Mouse (Mus musculus): ENCODE measurements around the gene Pcolce.

Pcolce gene

DNA sequence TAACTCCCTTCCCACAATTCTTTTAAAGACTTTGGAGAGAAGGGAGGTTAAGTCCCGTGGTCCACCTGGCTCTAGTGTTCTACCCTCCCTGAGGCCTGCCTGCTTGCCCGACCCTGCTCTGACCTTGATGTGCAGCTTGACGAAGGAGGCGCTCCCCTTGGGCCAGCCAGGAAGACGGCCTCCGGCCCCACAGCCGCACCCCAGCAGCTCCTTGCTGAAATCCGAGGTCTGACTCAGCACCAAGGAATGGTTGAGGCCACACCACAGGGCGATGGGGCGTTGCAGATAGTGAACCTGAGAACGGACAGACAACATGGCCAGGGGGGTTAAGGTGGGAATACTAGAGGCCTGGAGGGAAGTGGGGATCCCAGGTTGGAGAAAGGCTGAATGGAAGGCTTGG, at the start of gene Pcolce:
TSS of gene Pcolce (minus strand) at position 235 of the 400 bp plus-strand sequence.
- no peak for DNase-seq (ENCODE audit: low read depth, low spot score)

DNA sequence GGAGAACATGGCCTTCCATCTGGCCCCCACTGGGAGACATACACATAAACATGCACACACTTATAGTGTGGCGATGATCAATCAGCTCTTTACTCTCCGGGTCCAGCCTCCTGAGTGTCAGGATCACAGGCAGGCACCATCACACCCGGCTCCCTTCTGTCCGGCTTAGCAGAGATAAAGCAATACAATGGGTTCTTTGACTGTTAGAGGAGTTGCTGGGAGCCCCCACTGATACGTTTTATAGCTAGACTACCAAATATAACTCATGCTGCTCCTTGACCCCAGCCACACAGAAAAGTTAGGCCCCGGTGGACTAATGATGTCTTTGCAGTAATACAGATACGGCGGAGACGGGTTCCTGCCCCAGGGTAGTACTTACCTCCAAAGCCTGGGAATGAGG, 49.5 kb upstream of the Pcolce start:
- DNase-seq (ENCODE audit: low read depth, low spot score) = no peak

DNA sequence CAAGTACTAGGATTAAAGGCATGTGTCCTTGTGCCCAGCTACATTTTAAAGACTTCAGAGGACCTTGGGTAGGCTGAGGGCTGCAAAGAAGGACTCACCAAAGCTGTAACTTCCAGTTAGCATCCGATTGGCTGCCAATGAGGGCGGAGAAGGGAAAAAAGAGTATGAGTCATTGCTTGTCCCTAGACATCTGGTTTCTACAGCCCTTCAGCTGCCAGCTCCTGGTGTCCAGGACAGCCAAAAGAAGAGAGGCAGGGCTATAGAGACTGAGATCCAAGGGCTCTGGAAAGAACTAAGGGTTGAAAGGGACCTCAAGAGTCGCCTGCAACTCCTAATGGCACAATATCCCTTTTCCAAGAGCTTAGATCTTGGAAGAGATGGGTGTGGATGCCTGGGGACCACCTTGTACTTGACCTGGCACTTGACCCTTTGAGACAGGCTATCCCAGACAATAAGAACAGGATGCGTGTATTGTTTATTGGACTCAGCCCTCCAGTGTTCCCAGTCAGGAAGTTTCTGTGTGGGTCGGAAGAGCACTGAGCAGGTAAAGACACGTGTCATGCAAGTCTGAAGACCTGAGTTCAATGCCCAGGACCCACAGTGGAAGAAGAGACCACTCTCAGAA, 46.6 kb upstream of the Pcolce start:
- DNase-seq (ENCODE audit: low read depth, low spot score) = no peak

DNA sequence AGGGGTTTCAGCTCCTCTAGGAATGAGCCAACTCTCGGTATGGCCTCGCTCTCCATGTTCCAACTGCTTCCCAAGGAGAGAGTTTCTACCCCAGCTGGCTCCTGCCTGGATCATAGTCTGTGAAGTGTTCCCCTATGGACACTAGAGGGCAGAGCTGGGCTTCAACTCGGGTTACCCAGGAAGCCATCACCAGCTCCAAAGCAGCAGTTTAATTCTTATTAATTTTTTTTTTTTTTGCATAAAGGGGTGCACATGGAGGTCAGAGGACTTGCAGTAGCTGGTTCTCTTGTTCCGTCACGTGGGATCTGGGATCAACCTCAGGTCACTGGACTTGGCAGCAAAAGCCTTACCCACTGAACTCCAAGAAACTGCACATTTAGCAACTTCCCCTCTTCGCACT, 43.4 kb upstream of the Pcolce start:
- no peak for DNase-seq (ENCODE audit: low read depth, low spot score)

GRCm38 (mm10) chr5:137654746-137655145, 41.2 kb upstream of the Pcolce start:
- DNase-seq (ENCODE audit: low read depth, low spot score) = no peak

DNA sequence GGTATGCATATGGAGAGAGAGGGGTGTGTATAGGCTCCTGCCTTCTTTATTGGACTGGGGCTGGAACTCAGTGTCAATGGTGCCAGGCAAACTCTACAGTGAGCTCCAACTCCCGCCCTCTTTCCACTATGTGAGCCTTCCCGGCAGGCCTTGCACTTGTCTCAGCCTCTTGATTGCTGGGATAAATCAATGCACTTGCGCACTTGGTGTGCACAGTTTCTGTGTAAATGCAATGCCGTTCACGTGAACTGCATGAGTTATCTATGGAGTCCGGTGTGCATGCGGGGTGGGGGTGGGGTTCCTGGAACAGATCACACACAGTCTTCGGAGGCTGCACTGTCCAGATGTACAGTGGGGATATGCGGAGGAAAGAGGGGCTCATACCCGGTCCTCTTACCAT, 39.8 kb upstream of the Pcolce start:
- DNase-seq (ENCODE audit: low read depth, low spot score) = no peak

- DNase-seq (ENCODE audit: low read depth, low spot score) = no peak
These were observed 38.9 kb upstream of the Pcolce start for GRCm38 (mm10) chr5:137652474-137652873.

DNA sequence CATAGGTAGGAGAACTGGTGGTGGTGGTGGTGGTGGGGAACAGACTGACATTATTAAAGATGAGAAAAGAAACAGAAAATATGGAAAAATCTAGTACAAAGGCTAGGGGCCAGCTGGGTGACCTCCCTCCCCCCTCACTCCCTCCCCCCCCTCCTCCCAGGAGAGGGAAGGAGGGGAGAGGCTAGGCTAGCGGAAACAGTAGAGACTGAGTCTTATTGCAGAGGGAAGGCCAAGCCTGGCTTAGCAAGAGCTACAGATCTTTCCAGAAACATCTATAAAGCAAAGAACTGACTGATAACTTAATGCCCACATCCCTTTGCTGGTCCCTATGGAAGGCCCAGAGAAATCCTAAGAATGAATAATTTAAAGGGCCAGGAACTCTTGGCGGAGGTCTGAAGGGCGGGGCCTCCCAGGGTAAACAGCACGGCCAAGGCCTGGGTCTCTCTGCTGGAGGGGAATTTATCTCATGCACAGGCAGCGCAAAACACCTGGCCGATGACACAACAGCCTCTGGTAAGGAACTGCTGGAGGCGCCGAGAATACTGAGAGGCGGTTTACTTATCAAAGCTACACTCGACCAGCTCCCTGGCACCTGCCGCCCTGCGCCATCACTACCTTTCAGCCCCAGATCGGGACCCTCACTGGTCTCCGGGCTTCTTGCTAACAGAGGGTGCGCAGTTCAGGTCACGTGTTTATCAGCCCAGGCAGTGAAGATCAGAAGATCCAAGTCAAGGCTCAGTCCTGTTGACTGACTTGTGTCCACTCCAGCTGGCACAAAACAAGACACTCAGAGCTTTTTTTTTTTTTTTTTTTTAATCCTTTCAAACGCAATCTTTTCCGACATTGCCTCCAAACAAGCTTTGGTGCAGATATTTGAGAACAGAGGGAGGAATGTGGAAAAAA, 36.3 kb upstream of the Pcolce start:
- no peak for DNase-seq (ENCODE audit: low read depth, low spot score)

GRCm38 (mm10) chr5:137649251-137649650, 35.7 kb upstream of the Pcolce start:
- no peak for DNase-seq (ENCODE audit: low read depth, low spot score)

DNA sequence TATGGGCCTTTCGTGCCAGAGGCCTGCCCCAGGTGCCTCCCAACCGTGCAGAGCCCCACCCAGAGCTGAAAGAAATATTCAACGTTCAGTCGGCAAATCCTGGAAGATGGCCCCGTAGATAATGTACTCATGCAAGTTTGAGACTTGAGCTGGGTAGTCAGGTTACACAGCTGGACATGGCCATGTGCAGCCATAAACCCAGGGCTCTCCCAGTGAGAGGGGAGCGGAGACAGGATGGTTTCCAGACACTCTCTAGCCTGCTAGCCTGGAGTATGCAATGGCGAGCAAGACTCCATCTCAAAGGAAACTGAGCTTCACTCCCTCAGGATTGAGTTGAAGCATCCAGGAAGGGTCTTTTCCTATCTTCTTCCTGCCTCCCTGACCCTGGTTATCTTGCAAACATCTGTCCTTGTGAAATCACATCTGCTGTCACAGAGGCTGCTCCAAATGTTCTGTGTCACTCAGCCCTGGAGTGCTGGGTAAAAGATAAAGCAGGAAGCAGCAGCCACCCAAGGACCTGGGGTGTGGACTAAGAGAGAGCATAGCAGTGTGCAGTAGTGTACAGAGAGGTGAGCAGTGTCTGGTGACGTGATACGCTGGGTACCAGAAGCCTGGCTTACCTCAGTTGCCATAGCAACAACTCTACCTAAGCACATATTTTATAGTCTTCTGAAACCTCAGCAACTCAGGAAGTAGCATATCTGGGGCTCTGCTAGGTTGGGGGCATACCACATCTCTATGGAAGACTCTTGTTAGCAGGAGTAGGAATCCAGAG, 34.4 kb upstream of the Pcolce start:
- DNase-seq (ENCODE audit: low read depth, low spot score) = no peak

DNA sequence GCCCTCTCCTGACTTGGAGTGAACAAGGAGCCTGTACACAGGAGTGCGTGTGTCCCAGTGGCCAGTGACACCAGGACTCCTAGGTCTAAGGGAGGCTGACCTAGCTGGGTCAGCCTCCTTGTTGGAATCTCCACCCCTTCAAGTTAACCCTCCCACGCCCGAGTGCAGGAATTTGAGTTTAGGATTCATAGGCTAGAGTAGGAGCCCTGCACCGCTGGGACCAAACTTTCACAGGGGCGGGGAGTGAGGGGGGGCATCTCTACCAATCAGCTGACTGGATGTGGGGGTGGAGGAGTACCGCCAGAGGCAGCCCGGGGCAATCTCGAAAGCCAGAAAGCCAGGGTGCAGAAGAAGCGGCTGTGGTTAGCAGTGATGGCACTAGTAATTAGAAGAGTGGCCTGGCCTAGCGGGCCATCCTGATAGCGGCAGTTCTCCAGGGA, 32.1 kb upstream of the Pcolce start, which contains the start of gene Irs3:
TSS of gene Irs3 (minus strand) at position 63 of the 440 bp plus-strand sequence.
- DNase-seq (ENCODE audit: low read depth, low spot score) = no peak

DNA sequence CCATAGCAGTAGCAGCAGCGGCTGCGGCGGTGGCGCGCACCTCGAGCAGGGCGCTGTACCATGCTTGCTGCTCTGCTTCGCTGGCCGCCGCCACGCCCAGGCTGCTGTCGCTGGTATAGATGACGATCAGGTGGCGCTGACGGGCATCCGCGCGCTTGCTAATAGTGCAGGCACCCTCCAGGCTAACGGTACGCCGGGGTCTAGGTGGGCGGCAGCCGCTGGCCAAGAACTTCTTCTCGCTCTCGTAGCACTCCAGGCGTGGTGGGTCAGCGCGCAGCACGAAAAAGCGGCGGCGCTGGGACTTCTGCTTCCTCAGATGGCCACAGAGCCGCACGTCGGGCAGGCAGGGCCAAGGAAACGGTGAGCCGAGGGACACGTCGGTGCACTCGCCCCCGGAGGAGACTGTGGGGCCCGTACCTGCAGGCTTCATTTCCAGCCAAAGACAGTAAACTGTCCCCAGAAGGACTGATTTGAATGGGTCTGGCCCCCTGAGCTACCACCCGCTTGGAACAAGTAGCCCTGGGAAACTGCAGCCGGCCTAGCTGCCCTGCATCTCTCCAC, 31.6 kb upstream of the Pcolce start:
- DNase-seq (ENCODE audit: low read depth, low spot score) = no peak

DNA sequence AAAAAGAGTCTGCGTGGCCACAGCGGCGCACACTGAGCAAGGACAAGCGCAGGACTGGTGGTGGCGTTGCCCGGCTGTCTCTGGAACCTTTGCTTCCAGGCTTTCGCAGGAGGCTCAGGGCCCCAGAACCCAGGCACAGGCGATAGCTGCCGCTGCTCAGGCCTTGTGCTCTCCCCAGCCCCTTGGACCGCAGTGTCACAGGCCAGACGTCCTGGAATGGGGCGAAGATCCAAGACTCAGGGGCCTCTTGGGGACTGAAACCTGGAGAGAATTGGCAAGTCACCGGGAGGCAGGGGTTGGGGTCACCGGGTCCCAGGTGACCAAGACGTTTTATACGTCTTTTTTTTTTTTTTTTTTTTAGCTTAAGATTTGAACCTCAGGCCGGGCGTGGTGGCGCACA, 30.9 kb upstream of the Pcolce start:
- no peak for DNase-seq (ENCODE audit: low read depth, low spot score)

- DNase-seq (ENCODE audit: low read depth, low spot score) = no peak
These were observed 29.3 kb upstream of the Pcolce start for GRCm38 (mm10) chr5:137642886-137643285.

GRCm38 (mm10) chr5:137641054-137641453, 27.5 kb upstream of the Pcolce start, which contains the start of gene Sap25:
TSS of gene Sap25 (plus strand) at chr5:137641334.
- peak; percentile 81 for DNase-seq (ENCODE audit: low read depth, low spot score)

- no peak for DNase-seq (ENCODE audit: low read depth, low spot score)
These were observed 25.9 kb upstream of the Pcolce start for GRCm38 (mm10) chr5:137639472-137639871.

GRCm38 (mm10) chr5:137633397-137634084, 20.0 kb upstream of the Pcolce start:
- DNase-seq (ENCODE audit: low read depth, low spot score) = no peak

DNA sequence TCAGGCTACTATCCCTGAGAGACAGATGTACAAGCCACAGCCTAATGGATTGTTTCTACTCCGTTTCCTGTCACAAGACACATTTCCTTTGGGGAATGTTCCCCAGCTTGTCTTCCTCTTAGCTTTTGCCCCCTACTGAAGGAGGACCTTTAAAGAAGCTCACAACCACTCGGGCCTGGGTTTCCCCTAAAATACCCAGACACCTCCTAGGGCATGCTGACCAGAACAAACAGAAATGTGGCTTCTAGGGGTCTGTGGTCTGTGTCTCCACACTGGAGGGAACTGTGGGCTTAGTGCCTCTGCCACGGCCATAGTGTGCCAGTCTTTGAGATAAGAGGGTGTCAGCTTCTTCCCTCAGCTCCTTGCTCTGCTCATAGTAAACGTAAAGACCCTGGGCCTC, 18.0 kb upstream of the Pcolce start:
- no peak for DNase-seq (ENCODE audit: low read depth, low spot score)

DNA sequence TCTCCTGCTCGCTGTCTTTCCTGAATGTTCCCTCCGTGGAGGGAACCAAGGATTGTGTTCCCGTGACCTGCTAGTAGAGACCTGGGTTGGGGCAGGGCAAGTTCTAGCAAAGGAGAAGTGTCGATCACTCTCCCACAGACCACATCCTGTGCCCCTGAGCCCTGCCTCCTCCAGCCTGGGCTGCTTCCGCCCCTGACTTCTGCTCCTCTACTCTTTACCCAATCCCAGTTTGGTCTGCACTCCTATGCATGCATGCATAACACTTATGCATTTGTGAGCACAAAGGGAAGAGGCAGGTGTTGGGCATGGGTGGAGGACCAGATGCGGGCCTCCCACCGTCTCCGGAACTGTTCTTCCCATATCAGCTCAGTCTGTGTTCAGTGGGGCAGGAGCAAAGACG, 17.6 kb upstream of the Pcolce start:
- DNase-seq (ENCODE audit: low read depth, low spot score) = no peak

- DNase-seq (ENCODE audit: low read depth, low spot score) = no peak
These were observed 17.0 kb upstream of the Pcolce start for GRCm38 (mm10) chr5:137630602-137631001.

DNA sequence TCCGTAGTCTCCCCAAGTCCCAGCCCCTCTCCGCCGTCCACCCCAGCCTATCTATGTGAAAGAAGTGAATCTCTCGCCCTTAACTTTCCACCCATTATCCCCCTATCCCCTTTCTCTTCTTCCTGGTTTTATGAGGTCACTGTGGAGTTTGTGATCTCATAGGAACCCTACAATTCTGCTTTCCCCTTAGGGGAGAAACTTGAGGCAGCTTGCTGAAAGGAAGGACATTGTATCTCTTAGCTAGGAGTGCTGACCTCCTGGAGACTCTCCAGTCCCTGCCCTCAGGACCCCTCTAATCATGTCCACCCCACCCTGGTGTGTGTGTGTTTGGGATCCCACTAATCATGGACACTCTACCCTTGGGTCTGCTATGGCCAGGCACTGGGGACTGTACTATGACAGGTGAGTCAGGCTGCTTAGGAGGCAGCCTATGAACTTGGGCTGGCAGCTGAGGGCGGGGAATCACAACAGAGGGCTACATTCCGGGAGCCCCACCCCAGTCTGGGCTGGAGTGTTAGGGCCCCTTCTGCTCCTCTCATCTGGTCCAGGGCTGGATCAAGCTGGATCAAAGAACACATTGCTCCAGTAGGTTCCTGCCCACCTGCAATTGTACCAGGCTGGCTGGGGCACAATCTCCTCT, 16.4 kb upstream of the Pcolce start:
- no peak for DNase-seq (ENCODE audit: low read depth, low spot score)

Measured in WW6 (cell line).